Mouse (Mus musculus) MEL-GATA-1-ER (cell line): Measurements from ENCODE around the gene Gm20388.

Source experiments
- DNase-seq: peaks from one replicate; pipeline ENCODE4 v3.0.0-alpha.2; 2012; ENCODE audit warnings: low read depth; ENCODE audit errors: extremely low read depth

The Gm20388 gene

DNA sequence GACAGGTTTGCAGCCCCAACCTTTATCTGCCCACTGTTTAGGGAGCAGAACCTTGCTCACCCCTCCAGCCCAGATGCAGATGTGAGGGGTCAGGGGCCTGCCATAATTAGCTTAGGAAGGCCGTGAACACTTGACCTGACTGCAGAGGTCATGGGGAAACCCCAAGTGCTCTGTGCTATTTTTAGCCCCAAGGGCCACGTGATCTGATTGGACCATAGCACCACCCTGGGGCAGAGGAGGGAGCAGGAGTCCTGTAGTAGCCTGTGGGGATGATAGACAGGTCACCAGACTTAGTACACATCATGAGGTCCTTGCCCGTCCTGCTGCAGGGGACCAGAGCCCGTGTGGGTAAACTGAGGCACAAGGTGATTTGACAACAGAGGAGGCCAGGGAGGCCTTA is 1448.0 kb downstream of the Gm20388 start:
- no peak for DNase-seq

DNA sequence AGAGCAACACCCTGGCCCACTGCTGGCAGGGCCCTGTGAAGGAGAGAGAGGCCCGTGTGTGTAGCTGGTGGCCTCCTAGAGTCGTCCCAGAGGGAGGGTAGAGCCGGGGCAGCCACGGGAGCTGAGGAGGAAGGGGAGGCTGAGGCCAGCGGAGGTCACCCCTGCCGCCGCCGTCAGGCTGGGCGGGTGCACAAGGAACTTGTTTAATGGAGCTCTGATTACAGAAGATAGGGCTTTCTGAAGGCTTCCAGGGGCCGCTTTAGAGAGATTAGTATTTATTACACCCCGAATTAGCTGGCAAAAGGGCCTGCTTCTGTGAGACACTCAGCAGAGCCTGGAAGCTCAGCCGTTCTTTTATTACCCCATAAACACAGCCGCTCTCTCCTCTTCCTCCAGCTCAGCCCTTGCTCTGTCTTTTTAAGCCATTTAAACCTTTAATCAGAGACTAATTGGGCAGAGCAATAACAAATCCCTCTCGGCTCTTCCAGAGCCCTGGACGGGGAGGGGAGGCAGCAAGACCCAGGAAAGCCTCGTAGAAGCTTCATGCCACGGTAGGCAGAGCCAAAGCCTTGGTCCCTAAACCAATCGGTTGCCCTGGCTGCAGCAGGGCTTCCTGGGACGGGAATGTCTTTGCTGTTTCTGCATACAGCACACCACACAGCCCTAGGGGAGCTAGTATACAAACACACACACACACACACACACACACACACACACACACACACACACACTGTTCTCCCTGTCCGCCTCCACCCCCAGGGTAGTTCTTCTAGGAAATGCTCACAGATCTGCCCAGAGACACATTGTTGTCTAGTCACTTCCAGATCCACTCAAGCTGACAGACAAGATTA is 1448.7 kb downstream of the Gm20388 start:
- DNase-seq, result no peak

DNA sequence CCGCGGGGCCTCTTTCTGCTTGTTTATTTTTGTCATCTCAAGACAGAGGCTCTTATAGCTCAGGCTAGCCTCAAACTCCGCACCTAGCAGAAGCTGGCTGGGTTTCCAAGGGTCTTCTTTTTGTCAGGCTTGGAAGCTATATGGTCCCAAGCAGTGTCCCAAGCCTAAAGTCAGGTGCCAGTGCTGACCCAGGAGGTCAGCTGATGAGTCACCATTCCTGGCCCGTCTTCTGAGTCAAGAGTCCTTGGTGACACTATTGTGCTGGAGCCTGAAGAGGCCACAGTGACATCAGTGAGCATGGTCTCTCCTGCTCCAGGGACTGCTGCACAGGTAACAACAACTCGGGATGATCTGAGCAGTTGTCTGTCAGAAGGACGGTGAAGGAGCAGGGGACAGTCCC is 1449.4 kb downstream of the Gm20388 start:
- DNase-seq, result no peak

DNA sequence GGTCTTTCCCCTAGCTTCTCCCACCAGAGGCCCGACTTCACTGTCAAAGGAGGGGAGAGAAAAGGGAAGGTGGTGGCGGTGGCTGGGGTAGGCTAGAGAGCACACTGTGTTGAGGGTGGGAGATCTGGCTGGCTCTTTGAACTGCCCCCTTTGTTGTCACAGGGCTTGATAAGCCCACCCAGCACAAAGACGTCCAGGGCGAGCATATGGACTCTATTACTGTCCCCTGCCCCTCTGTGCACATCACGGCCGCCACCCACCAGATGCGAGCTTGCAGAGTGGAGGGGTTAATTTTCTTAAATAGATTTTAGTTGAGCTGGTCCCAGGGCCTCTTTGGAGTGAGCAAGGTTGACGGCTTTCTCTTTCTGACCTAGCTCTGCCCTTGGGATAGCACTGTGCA is 1450.5 kb downstream of the Gm20388 start:
- no peak for DNase-seq

DNA sequence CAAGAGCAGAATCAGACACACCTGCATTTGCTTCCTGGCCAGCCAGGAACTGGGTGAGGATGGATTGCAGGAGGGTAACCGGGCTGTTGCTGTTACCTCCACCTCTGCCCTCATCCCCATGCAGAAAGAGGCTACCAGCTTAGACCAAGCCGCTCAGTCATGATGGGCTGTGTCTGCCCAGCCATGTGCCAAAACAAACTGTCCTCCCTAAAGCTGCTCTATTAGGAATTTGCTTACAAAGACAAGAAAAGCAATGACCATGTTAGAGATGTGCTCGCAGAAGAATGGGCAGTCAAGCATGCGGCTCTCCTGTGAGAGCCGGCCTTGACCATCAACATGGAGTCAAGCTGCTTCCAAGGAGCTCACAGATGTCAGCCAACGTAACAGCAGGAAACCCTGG is 1454.0 kb downstream of the Gm20388 start:
- no peak for DNase-seq

DNA sequence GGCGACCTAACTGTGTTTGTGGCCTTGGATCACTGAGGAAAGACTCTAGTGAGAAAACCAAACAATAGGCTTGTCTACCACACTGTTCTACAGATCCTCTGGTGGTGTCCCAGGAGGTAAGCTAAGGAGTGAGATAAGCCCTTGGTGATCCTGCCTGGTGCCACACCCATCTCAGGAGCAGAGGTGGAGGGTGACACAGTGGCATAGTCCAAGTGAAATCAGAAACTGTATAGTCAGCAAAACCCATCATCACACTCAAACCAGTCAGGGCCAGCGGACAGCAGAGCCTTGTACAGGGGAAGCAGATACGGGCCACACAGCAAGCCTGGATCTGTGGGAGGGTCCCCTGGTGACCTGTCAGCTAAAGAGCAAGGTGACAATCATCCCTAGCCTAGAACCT is 1454.5 kb downstream of the Gm20388 start:
- no peak for DNase-seq

DNA sequence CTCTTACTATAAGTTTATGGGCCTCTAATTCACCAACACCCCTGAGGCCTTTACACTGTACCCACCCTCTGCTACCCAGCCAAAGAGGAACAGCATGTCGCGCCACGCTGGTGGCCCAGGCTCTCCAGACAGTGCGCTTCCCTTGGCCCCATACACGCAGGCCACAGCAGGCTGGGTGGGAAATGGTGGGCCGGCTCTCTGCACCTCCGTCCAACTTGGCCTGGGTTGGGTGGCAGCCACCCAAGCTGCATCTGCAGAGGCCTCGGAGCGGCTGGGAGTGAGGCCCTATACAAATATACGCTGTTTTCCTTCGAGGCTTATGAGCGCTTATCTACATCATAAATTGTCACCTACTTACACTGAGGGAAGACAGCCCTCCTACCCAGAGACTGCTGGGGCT is 1456.0 kb downstream of the Gm20388 start:
- DNase-seq, result no peak

DNA sequence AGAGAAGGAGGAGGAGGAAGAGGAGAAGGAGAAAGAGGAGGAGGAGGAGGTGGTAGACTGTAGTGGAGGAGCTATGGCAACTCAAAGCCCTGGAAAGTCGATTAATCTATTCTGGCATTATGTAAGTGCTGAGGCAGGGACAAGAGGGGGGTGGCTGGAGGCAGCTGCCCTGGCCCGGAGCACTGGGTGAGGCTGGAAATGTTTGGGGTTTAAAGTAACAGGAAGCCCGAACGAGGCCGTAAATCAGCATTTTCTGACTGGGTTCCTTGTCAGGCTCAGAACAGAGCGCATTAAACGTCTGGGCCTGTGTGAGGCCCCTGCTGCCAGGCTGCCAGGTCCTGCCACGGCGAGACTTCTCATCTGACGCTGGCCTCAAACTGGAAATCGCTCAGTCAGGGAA is 1458.2 kb downstream of the Gm20388 start:
- DNase-seq, result no peak

DNA sequence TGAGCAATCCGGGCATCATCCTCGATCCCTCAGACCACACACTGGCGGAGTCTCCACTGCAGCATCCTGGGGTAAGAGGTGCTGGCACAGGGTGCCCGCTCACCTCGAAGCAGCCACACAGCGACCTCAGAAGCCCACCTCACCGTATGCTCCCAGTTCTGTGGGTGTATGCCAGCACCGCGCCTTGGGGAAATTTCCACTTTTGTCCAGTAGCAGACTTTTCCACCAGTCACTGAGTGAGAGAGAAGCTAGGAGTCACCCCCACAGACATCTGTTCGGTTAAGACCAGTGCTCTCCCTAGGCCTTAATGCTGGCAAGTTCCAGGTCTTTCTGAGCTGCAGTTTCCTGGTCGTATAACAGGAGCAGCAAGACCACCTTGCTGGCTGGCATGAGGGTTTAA is 1458.7 kb downstream of the Gm20388 start:
- DNase-seq, result no peak

DNA sequence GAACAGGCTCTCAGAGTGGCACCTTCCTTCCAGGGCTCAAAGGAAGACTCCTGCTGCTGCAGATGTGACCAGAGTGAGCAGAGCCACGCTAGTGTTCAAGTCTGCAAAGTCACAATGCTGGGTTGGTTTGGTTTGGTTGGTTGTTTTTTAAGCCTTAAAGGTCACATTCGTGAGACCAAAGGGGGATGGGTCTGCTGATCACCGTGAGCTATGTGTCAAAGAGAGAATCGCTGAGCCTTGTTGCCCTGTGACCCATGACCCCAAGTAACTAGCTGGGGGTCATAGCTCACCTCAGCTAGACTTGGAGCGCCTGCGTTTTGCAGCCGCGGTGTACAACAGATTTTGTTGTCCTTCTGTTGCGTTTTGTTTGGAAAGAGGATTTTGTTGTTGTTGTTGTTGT is 1460.6 kb downstream of the Gm20388 start:
- DNase-seq, result no peak

DNA sequence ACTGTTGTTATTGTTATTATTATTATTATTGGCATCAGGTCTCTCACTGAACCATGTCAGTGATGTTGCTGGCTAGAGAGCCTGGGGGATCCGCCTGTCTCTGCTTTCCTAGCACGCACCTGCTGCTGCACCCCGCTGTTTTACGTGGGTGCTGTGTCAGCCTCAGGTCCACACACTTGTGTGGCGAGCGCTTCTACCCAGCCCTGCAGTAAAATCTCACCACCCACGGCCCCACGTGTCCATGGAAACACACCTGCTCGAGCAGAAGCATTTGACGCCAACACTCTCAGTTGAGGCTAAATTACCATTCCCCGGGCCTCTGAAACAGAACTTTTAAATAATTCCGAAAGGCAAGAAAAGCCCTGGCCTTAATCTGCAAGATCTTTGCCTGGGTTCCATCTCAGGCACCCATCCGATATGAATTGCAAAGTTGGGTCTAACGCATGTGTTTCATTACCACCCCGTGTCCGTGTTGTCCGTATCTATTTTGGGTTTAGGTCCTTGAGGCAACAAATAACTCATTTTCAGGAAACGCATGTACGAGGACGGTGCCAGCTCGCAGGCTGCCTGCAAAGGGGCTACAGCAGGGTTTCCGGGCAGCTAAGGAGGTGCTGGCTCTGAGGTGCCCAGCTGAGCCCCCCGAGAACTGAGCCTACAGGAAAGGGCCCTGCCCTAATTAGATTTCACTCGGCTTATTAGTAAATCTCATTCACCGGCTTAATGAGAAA is 1461.4 kb downstream of the Gm20388 start:
- no peak for DNase-seq

DNA sequence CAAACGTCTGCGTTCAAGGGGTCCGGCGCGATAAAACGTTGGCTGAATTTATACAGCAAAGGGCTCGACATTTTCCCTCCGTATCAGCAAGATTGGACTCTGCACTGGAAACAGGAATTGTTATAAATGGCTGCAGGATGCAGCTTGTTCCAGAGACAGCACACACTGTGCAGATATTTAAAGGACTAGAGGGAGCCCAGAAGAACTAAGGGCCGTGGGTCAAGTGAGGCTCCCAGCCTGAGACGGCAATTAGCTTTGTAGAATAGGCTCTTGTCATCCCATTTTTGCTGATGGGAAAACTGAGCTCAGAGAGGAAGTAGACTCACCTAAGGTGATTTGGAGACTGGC is 1462.0 kb downstream of the Gm20388 start:
- no peak for DNase-seq

DNA sequence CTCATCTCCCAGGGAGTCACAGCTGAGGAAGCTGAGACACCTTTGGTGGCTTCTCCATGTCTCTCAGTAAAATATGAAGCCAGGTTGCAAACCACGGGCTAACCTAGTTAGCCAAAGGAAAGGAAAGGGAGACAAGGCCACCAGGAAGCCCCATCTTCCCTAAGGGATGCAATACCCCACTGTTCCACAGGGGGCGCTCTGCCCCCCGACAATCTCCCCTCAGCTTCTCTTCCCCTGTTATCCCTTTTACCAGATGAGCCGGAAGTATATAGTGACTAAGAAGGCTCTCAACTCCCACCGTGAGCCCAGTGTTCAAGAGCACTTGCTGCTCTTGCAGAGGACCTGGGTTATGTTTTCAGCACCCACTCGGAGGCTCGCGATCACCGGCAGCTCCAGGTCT is 1463.6 kb downstream of the Gm20388 start:
- no peak for DNase-seq

DNA sequence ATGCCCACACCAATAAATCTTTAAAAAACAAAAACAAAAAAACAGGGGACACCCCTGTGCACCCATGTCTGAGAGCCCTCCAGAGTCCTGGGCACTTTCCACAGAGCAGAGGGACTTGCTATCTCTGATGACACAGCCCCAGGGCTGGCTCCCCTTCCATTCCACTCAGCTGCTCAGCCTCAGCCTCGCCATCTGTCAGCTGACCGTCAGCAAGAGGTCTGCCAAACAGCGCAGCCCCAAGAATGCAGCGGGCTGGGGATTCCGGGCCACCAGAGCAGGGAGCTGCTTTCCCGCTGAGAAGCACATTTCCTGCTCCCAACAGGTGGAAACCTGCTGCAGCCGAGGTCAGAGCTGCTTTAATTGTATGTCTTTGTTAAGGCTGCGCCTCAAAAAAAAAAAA is 1464.1 kb downstream of the Gm20388 start:
- DNase-seq, result no peak

DNA sequence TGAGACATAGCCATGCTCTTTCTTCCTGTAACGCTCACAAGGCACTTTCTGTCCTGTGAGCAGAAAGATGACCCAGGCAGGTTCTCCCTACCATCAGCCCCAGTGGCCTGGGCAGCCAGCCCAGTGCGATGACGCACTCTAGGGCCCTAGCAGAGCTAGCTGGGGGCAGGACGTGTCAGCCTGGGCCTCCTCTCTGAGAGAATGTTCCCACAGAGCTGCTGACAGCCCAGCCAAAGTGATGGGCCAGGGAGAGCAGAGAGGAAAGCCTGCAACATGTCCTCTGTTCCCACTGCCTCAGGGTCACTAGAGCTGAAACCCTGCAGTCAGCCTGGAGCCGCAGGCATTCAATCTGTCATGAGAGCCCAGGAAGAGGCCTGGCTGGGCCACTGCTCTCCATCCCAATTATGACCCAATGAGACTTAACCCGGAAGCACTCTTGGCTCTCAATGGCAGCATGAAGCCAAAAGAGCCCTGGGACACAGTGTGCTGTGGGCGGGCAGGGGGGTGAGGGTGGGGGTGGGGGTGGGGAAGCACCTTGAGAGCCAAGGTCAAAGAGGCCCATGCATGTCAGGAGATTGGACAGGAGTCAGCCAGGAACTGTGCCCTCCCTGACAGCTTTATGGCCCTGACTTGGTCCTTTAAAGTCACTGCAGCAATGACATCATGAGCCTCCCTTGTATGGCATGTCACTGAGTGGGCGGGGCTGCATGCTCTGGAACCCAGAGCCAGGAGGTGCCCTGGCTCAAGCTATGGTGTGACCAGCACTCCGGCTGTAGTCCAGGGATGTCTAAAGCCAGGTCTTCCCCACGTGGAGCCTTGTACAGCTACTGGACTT is 1465.7 kb downstream of the Gm20388 start:
- no peak for DNase-seq

DNA sequence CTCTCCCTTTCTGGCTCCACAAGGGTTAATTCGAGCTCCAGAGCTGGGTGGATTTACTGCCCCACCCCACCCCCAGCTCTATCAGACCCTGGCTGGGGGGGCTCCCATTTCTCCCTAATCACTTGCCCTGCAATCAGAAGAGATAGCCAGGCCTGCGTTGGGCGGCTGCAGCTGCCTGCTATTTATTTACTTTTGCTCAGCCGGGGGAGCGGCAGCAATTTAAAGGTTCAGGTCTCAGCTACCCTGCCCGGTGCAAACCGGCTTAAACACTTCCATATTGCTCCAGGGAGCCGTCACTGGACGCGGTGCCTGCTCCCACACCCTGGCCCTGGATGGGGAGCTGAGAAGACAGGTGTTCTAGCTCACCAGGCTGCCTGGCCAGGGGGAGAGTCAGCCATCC is 1467.0 kb downstream of the Gm20388 start:
- DNase-seq, result no peak

DNA sequence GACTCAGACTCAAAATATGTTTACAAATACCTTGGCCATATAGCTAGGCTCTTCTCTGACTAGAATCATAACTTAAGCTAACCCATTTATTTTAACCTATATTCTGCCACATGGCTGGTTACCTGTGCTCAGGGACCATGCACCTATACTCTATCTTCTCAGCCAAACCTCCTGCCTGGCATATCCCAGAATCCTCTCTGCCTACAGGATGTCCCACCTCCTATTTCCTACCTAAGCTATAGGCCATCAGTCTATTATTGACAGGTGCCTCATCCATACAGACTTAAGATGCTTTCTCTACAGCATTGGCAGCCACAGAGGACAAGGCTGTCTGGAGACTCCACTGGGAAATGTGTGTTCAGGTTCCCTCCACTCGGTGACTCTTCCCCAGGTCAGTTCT is 1468.7 kb downstream of the Gm20388 start:
- no peak for DNase-seq

DNA sequence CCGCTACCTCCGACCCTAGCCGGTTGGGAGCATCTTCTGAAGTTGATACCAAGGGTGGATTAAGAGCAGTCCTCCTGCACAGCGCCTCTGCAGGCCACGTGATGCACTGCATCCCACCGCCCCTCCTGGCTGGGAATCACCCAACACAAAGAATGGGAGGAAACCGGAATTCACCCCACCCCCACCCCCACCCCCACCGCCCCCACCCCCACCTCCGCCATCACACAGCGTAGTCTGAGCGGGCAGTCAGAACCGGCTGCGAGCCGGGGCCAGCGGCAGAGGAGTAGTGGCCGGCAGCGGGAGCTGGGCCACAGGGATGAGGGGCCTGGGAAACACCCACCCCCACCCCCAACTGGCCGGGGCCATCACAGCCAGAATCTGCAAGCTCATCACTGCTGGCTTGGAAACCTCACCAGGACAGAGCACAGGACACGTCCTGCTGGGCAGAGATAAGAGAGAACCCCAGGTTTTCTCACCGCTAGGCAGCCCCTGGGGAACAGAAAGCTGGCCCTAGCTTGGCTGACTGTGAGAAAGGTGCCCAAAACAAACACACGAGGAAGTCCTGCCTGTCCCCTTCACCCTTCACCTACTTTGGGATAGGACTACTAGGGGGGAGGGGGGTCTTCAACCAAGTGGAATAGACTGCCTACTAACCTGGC is 1472.1 kb downstream of the Gm20388 start:
- no peak for DNase-seq

DNA sequence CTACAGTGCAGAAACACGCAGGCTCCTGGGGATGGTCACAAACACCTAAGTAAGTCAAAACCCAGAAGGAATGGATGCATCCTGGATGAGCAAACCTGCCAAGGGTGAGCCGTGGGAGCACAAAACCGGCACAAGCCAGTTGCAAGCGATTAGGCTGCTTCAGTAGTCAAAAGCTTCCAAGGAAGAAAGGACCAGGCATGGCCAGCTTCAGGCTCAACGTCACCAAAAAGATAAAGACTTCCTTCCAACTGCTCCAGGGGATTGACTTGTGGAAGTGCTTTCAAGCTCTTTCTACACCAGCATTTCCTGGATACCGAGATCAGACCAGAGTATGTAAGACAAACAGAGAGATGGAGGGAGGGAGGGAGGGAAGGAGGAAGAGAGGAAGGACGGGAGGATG is 1474.9 kb downstream of the Gm20388 start:
- no peak for DNase-seq

DNA sequence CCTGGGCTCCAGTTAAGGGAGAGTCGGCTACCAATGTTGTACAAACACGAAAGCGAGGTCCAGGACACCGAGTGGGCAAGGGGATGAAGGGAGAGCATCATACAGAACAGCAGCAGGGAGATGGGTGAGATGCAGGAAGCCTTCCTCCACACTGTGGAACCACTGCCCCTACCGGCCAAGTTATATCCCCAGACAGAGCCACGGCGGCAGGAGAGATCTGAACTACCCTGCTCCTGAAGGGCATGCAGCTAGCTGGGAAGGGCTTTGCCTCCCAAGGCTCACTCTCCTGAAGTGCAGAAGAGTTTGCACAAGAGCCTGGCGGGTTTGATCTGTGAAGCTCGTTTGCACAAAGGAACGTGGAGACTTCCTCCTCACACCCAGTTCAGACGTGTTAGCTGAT is 1480.0 kb downstream of the Gm20388 start:
- DNase-seq, result no peak

DNA sequence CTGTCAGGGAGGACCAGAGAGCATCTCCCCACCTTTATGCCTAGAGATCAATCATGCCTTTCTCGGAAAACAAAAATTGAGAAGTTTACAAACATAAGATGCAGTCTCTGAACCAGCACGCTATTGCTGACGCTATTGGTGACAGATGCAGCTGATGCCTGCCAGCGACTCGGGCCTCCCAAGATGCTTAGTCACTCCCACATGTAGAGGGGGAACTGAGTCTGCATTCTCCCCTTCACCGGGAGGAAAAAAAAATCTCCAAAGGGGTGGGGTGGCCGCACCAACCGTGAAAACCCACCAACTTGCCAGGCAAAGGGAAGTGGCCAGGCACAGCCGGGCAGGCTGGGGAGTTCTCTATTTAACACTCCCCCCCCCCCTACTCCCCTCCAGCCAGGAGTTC is 1480.6 kb downstream of the Gm20388 start:
- DNase-seq, result no peak

DNA sequence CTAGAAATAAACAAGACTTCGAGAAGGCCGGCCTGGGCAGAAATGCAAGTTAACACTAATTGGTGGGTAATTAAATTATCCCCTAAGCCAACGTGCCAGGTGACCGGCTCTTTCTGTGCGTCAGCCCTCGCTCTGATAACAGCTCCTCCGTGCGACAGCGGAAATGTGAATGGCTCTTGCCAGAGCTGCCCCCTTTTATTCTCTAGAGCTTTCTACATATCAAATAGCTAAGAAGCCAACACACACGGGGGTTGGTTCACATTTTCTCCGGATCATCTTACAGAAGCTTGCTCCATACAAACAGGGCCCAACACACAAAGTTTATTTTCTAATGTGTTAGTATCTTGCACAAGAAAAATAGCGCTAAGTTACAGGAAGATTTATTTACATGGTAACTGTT is 1481.1 kb downstream of the Gm20388 start:
- DNase-seq, result no peak
